Mouse (Mus musculus) left cerebral cortex, adult 11 months (tissue): ENCODE measurements around the gene Serping1.
A peak's percentile ranks its signal among the peaks of the same experiment; 100 is the strongest.
"Not testable (repeated sequence)": the region's sequence is repeated elsewhere in the genome, so short reads cannot be mapped to it uniquely, and the experiment has no call there.

ENCODE experiments used
- DNase-seq: peaks from one replicate; pipeline ENCODE4 v3.0.0; 2022; ENCODE audit warnings: low spot score

The Serping1 gene

DNA sequence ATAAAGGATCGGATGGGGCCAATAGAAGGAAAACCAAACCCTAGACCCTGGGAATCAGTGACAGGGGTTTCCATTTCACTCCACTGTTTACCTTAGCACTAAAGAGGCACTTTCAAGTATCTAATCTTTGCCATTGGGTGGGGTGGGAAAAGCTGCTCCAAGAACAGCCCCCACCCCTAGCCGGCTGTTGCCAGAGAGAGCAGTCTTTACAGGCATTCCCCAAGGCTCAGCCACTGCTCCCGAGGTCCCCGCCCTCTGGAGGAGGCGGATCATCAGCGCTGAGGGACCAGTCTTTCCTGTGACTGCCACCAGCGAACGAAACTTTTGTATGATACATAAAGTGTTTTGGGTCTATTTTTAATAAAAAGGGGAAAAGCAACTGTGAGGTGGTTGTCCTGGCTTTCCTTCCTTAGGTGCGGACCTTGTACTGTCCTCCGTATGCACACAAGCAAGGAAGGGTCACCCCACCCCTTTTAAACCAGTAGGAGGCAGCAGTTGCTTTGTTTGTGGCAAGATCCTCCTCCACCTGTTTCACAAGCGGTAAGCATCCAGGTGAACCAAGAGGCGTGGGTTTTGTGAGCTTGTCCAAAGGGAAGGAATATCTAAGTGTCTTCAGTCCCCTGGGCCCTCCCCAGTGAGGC is 36.9 kb downstream of the Serping1 start:
- DNase-seq = no peak

DNA sequence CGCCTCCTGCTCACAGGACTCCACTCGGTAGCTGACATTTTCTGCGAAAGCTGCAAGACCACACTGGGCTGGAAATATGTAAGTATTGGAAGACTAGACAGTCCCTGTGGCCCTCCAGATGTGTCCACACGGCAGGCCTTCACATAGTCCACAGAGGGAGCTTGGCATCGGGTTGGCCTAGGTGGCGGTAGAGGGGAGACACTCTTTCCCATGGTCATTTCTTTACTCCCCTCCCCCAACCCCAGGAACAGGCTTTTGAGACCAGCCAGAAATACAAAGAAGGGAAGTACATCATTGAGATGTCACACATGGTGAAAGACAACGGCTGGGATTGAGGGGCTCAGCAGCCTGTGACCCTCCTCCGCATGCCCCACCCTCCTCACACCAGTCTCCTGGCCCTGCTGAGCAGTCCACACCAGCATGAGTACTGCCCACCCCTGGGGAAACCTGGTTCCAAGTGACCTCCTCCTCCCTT is 37.8 kb downstream of the Serping1 start:
- no peak for DNase-seq

DNA sequence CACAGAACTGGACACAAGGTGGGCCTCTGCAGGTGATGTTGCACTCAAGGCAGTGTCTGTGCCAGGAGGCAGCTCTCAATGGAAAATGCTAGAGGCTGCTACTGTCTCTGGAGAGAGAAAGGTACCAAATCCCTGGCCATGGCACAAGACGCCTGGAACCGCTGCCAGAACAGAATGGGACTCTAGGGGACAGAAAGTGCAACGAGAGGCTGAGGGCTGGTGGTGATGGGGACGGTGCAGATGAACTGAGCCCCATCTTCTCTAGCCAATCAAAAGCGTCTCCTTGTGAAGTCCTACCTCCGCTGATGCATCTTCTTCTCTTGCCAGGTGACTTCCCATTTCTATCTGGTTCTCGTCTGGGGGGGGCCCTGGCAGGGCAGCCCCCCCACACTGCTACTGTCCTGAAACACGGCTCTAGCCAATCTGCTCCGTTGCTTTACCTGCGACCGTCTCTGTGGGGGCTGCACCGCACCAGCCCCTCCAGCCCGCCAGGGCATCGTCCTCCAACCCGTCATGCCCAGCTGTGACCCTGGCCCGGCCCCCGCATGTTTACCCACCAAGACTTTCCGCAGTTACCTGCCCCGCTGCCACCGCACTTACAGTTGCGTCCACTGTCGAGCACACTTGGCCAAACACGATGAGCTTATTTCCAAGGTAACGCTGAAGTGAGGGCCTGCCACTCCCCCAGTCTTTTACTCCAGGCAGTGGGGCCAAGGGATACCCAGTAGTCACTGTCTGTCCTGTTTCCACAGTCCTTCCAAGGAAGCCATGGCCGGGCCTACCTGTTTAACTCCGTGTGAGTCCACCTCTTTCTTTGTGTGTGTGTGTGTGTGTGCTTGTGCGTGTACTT is 38.7 kb downstream of the Serping1 start:
- DNase-seq = no peak

DNA sequence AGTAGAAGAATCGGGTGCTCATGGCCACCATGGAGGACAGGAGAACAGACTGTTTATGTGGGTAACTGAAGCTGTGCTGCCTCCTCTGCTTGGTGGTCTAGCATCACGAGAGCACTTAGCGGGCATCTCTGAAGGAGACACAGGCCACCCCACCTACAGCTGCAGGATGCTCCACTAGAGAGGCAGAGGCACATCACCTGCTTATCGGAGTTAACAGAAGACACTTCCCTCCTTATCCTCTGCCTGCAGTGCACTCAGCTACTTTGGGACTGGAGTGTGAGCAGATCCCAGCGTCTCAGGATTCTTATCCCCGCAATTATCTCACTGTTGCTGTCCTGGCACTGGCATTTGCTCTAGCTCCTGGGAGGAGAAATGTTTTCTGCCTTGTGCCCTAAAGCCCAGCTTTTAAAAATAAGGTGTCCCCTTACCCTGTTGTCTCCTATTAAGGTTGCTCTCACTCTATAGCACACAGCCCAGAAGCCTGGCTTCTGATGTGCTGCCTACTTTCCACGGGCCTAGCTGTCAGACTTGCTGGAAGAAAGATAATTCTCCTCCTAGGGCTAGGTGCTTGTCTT is 39.8 kb downstream of the Serping1 start:
- DNase-seq = no peak

DNA sequence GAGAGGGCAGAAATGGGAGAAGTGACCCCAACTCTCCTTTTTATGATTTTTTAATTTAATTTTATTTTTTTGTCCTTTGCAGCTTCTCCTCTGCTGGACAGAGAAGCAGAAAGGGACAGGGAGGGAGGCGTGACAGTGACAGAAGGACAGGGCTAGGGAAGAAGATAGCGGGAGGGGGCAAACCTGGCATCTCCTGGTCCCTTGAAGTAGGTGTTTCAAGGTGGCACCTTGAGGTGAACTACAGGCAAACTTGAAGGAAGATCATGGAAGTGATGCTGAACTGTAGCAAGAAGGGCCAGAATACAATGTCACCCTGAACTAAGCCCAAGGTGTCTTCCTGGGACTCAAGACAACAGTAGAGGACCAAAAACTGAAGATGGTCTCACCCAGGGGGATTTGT is 40.3 kb downstream of the Serping1 start:
- no peak for DNase-seq

DNA sequence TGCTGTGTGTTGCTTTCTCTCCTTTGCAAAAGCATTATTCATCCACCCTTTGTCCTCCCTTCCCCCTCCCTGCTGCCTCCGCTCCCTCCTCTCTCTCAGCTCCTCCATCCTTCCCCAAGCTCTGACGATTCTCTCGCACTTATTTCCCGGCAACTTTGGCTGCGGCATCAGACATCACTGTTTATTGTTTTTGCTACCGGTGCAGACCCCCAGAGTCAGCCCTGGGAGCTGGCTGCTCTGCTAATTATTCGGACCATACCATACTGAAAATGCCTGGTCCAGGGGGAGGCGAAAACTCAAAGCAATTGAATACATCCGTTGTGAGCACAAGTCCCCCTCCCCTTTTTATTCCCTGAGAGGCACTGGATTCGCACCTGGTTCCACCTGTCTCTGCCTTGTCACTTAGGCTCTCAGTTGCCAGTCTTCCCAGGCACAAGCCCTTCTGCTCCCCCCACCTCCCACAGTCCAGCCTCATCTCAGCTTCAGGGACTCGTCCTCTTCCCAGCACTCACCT is 40.8 kb downstream of the Serping1 start:
- DNase-seq = no peak

DNA sequence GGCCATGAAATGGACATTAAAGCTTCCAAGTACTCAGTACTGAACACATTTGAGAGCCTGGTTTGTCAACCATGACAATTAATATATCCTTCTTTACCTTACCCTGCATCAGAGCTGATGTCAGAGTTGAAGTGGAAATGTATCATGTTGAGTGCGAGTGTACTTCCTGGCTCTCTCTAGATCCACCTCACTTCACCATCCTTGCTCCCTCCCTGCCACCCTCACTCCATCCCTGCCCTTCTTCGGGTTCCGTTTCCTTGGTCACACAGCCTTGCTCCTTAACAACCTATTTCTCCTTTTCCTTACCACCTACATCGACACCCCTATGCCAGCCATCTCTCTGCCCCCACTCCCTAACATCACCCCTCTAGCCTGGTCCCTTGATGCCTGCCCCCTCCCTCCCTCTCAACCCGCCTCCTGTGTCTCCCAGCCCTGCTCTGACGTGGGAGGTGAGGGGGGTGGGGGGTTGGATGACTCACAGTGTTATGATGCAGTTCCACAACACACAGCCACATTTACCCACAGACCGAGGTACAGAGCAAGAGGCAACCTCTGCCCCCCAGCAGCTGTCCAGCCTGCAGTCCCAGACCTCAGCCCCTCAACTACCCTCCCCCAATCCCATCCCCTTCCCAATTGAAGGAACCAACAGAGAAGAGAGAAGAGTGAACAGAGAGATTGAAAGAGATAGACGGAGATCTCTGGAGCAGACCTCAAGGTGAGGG is 41.5 kb downstream of the Serping1 start, which contains the start of gene Ypel4:
Gene Ypel4, plus strand, starts transcription at position 480 of the 722 bp plus-strand sequence.
- DNase-seq = peak; percentile 62

DNA sequence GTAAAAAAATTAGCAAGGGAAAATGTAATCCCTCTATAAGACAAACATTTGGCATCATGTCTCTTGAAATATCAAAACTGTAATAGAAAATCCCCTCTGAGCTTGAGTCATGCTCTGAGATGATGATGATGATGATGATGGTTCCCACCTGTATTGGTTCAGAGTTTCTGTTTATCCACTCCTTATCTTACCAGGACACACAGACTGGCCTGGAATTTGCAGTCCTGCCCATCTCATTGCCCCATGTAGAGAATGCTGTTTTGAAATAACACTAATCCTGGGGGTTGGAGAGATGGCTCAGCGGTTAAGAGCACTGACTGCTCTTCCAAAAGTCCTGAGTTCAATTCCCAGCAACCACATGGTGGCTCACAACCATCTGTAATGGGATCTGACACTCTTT is 42.9 kb downstream of the Serping1 start:
- no peak for DNase-seq

DNA sequence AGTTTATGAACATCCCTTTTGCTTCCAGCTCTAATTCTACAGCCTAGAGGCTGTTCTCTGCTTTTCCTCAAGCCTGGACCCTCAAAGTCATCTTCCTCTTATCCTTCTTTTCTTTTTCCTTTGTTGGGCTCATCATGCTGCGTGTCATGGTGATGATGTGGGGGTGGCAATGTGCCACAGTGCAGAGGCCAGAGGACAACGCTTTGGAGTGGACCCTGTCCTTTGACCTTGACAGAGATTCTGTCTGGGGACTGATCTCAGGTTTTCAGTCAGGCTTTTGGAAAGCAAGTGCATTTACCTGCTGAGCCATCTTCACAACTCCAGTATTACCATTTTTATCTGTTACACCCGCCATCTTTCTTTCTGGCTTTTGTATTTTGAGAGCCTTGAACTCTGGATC is 44.0 kb downstream of the Serping1 start:
- DNase-seq = no peak

DNA sequence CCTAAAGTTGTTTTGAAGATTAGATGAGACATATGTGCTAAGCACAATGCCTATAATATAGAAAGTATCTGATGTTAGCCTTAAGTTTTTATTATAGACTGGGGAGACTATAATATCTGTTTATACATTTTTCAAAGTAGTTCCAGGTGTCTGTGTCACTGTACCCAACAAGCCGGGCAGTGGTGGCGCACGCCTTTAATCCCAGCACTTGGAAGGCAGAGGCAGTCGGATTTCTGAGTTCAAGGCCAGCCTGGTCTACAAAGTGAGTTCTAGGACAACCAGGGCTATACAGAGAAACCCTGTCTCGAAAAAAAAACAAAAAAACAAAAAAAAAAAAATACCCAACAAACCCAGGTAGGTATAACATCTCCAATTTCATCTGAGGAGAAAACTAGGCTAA is 47.1 kb downstream of the Serping1 start:
- DNase-seq = not testable (repeated sequence)

DNA sequence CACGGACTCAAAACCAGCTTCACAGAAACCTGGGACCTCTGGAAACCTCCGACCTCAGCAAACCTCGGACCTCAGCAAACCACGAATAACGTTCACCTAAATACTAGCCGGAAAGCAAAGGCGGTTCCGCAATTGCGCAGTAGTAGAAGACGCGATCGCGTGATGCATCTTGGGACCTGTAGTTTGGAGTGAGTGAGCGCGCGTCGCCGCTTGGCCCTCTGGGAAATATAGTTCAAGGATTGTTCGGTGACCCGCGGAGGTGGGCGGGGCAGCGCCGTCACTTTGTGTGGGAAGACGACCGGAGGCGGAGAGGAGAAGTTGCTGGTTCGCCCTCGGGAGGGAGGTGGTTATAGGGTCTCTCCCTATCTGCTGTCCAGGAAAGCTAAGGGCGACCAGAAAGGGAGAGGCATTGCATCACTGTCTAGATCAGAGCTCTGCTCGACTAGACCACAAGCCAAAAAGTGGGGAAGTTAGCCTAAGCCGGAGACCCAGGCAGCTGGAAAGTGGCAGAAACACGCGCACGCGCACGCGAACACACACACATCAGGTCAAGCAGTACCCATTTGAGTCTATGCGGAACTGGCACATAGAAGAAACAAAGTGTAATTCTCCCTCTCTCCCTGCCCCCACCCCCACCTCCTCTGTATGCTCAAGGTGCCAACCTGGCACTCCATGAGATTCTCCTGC is 47.9 kb downstream of the Serping1 start, which contains the start of gene Clp1:
Gene Clp1, minus strand, starts transcription at position 179 of the 687 bp plus-strand sequence.
- DNase-seq = peak; percentile 95

DNA sequence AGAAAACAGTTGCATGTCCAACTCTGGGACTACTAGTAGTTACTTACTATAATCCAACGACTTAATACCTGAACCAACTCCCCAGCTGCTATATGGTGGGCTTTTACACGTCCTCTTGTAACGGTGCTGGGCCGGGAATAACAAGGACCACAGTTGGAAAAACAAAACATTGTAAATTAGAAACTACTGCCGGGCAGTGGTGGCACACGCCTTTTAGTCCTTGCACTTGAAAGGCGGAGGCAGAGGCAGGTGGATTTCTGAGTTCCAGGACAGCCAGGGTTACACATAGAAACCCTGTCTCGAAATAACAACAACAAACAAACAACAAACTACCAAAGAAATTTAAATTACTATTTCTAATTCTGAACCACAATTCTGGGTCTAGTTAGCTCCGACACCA is 48.5 kb downstream of the Serping1 start:
- DNase-seq = no peak

DNA sequence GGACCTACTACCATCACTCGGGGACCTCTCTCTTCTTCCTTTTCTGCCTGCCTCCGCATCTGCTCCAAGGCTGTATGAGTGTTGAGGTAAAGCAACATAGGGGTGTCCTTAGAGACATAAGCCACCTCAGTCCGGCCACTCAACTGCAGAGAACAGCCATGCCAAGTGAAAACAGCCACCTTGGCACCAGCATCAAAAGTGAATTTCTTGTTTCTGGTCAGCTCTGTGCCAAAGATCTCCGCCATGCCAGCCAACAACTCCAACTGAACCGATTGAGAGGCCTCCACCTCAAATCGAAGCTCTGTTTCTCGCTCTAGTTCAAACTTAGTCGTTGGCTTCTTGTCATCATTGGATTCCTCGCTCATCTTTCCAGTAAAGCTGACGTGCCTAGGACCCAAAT is 49.5 kb downstream of the Serping1 start:
- no peak for DNase-seq

DNA sequence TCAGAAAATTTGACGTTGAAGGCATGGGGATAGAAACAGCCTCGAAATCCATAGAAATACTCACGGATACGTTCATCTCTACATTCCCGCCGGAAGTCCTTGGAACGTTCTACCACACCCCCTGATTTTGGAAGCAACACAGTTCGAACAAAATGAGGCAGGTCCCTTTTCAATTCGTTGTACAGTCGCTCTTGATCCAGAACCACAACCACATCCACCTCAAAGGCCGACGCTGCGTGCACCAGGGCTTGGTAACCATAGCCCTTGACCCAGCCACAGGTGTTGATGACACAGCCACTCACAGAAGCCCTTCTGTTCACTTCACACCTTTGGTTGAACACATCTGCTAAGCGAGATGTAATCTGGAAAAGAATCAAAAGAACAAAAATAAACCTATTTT is 51.4 kb downstream of the Serping1 start:
- DNase-seq = no peak

DNA sequence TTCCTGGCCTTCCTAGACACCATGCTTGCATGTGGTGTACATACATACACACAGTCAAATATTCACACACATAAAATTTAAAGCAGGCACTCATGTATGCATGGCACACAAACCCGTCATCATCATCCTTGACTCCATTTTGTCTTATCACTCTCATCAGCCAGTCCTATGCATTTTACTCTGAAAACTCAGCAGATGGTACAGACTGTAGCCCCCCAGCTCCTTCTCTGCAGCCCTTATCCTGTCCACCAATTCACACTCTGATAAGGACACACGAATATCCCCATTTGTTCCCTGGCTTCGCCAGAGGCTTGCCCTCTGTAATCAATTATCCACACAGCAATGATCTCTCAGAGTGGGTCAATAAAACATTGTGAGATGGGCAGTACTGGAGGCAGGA is 54.1 kb downstream of the Serping1 start:
- no peak for DNase-seq

DNA sequence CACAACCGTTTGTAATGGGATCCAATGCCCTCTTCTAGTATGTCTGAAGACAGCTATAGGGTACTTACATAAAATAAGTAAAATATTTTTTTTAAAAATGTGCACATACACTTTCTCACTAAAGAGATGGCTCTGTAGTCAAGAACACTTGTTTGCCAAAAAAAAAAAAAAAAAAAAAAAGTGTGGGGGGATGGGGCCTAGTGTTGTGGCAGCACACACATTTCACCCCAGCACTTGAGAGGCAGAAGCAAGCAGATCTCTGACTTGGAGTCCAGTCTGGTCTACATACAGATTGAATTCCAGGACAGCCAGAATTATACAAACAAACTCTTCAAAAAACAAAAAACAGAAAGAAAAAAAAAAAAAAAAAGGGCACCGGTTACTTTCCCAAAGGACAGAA is 54.5 kb downstream of the Serping1 start:
- no peak for DNase-seq

DNA sequence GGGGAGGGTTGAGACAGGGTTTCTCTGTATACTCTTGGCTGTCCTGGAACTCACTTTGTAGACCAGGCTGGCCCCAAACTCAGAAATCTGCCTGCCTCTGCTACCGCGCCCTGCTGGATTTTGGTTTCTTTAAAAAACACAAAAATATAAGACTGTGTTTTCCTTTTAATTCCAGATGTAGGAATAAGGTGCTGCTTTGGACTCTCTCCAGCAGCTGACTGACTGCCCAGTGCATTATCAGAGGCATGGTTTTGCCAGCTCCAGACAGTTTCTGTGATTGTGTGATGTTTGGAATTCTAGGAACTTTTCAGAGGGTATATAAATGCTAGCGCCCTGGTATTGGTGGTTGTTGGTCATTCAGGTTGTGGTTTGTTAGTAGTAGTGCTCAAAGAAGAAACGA is 57.9 kb downstream of the Serping1 start:
- no peak for DNase-seq

DNA sequence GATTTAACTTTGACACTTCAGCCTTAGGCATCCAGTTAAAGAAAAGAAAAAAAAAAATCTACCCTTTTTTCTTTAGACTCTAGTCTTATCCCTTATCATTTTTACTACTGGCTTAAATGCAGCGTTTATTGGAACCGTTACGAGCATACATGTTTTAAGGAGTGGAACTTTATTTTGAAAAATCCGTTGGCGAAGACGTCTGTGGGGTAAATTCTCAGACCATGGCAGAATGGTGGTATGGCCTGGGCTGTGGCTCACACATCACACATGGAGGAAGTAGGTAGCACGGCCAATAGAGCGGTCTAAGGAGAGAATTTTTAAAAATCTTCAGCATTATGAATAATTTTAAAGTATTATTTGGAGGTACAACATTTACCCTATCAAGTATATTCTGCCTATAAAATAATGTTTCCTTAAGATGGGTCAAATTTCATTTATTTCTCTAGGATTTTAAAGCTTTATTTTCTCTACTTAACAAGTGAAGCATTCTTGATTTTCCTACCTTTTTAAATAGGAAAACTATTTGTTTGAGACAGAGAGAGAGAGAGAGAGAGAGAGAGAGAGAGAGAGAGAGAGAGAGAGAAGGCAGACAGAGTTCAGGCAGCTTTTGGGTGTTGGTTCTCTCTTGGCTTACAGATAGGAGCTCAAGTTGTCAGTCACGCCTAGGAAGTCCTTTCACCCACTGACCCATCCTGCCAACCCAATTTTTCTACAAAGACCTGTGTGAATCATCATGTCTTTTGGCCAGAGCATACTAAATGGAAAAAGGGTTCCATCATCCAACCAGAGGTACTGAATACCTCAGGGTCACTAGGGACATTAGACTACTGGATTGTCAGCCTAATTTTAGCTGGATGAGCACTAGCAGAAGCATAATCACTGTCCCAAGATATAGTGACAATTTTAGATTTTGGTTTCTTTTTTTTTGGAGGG is 58.6 kb downstream of the Serping1 start:
- DNase-seq = no peak

DNA sequence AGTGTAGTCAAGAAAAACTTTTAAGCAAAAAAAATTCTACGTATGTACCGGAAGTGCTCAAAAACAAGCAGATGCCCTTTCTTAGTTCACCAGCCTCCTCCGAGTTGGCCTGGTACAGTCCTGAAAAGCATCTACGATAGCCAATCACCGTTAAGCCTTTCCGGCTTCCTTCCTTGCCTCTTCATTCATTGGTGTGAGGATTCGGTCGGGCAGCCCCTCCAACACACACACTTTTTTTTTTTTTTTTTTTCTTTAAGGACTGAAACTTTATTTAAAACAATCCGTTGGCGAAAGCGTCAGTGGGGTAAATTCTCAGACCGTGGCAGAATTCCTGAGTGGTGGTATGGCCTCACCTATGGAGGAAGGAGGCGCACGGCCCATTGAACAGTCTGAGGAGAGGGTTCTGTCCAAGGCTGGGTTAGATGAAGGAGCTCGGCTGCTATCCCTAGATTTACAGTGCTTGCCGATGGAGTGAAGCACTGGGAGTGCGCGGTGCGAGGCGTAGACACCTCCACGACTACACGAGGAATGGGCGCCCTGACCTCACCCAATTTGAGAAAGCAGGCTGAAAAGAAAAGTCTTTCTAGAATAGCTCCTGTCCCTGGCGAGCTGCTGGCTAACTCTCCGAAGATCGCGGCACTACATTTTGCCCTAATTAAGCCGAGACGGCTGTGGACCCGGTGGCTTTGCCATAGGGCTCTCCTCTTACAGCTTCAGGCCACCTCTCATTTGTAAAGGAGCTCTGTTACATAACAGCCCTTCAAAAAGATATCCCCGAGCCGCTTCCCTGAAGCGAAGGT is 59.5 kb downstream of the Serping1 start:
- peak; percentile 92 for DNase-seq
